Mouse (Mus musculus) ES-Bruce4 (cell line): ENCODE data around the gene Pex14.

Experiments used
- CTCF ChIP-seq: IDR thresholded peaks from one replicate; pipeline ENCODE4 v1.8.1; 2011; ENCODE audit warnings: low read depth, low read length
- POLR2A ChIP-seq: IDR thresholded peaks from one replicate; pipeline ENCODE4 v1.8.1; 2011; ENCODE audit warnings: low read length; ENCODE audit not compliant: insufficient read depth

- TF ChIP-seq POLR2A (no peak), CTCF (no peak)
These were observed 149.2 kb downstream of the Pex14 start for GRCm38 (mm10) chr4:148950487-148950886.
